Mouse (Mus musculus) gastrocnemius, postnatal 36 days (tissue): ENCODE data around the gene Lamc2. TPM values are rescaled to one million over a fixed set of nuclear protein-coding genes. Genes with fewer than 3 reads are reported as not detected.
A peak's percentile ranks its signal among the peaks of the same experiment; 100 is the strongest.

Experiments
- DNase-seq, 2 experiments: peaks; one replicate each; pipeline ENCODE4 v3.0.0; 2022
- intact Hi-C: fragments of 180-260 bp; cut with DNase I; formaldehyde crosslinking; loops from one replicate; pipeline ENCODE4 v1.15.1; 2025
- total RNA-seq, 2 experiments: library from RNA; stranded (reverse); gene quantifications; 2 replicates each; pipeline ENCODE4 v1.2.3; 2021

Lamc2 gene
- total RNA-seq, 2 experiments from 2014 or later, result 3.7 to 3.9 TPM

DNA sequence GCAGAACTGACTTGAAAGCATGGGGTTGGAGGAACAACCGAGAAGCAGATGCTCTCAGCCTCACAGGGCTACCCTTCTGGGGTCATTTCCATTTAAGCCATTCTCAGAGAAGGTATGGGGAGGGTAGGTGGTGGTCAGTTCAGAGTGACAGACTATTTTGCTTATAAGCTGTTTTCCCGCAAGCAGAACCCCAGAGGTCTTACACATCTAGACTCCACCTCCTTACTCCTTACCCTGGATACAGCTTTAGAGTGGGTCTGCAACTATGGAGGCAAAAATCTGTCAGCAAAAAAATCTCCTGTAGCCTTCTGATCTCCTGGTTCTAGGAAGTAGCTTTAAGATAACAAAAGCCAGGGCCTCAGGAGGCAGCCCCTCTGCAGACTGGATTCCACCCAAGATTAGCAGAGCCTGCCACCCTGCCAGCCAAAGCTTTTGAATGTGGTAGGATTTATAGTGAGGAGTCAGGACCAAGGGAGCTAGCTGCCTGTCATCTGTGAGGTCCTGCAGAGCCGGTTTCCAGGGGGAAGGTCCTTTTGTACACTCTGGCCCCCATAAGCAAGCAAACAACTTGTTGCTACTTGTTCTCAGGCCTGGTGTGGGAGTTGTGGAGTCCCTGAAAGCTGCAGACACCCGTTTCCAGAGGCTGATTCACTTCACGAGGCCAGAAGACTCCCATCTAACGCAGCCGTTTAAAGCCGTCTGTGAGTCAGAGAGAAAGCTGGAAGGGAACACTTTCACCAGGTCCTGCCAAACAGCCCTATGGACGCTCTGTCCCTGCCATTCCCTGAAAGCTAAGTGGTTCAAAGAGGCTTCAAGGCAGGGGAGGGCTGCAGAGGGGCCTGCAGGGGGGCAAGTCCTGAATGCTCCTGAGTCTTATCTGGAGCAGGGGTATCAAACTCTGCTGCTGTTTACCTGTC, 52.1 kb downstream of the Lamc2 start:
- intact Hi-C loops, result no loop called here
- DNase-seq, result peak; percentile 35 to 50

DNA sequence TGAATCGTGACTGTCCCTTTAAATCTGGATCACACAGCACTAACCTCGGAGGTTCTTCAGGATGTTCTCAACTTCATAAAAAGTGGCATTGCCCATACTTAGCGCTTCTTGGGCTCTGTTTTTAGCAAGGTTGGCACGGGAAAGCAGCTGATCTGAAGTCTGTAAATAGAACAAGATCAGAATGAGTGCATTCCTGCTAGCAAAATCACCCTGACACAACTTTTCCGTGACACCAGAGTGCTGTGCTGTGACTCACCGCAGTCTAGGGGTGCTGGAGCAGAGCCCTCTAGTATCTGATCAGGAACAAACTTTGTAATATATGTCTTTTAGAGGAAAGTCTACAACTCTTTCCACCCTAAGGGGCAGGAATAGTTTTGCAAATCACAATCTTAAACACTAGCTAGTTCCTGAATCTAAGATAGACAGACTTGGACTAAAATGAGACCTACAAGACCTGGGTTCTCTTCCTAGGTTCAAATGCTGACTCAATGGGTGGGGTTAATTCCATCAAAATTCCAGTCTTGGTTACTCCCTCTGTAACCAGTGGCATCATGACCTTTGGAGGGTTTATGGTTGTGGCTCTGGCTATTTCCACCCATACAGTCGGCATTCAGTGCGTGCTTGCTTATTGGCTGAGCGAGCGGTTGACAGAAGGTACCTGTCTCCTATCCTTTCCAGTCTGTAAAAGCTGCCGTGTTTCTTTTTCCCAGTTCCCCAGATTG, 56.1 kb downstream of the Lamc2 start:
- intact Hi-C loops, result no loop called here
- peak in 1 of 2 experiments; percentile 21 for DNase-seq

DNA sequence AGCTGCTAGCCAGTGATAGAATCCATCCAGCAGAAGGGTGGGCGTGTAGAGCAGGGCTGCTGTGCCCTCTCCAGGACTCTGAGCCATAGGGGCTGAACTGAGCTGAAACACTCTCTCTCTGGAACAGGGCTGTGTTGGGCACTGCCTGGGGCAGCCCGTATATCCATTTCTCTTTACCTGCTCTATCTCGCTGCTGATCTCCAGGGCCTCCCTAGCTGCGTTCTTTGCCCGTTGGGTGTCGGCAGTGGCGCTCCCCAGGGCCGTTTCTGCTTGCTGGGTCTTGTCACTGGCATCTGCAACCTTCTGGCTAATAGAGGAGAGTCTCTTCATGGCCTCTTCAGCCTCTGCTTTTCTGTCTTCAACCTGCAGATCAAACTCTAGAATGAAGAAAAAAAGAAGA, 57.5 kb downstream of the Lamc2 start:
- DNase-seq, result no peak
- intact Hi-C loops, result no loop called here

DNA sequence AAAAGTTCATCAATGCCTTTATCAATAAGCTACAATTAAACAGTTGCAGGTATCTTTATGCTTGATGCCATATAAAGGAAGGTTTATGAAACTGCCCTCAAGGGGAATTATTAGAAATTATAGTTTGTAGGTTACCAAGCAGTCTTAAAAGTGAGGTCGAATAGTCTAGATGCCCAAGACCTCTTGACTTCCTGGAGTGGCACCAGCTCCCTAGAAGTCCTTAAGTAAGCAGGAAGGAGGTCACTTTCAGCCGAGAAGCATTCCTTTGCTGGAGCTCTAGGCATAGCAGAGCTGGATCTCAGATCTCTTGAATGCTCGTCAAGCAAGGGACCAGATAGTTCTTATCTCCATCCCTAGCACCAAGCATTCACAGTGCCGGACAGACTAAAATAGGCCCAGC, 58.6 kb downstream of the Lamc2 start:
- DNase-seq, result no peak
- intact Hi-C loops, result no loop called here

DNA sequence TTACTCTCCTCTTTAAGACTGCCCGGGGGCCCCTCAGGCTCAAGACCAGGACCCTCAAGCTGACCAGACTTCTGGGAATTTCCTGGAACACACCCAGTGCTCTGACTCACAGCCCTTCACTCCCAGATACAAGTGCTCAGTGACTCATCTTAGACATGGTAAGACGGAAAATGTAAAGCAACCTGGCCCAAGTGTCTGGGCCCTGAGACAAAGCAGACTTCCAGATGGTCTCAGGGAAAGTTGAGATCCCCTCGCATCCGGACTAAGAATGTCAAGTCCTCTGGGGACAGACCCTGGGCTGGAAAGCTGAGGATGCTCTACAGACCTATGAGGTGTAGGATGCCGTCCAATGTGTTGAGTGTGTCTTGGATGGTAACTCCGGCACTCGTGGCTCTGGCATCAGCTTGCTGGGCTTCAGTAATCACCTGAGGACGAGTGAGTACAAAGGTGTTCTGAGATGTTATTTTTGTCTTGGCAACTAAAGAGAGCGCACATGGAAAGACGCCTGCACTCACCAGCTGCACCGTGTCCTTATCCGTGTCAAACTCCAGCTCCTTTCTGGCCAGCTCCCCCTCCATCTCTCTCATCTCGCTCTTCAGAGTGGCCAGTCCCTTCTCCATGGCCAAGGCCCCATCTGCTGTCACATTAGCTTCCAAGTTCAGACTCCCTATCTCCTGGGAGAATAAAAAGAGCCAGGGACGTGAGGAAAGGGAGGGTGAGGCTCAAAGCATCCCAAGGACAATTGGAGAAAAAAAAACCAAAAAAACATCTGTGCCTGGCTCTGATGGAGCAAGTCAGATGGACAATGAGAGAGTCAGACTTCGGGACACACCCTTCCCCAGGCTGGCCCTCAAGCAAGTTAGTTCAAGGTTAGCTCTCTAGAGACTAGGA, 59.5 kb downstream of the Lamc2 start:
- intact Hi-C loops, result no loop called here
- peak; percentile 52 to 63 for DNase-seq

DNA sequence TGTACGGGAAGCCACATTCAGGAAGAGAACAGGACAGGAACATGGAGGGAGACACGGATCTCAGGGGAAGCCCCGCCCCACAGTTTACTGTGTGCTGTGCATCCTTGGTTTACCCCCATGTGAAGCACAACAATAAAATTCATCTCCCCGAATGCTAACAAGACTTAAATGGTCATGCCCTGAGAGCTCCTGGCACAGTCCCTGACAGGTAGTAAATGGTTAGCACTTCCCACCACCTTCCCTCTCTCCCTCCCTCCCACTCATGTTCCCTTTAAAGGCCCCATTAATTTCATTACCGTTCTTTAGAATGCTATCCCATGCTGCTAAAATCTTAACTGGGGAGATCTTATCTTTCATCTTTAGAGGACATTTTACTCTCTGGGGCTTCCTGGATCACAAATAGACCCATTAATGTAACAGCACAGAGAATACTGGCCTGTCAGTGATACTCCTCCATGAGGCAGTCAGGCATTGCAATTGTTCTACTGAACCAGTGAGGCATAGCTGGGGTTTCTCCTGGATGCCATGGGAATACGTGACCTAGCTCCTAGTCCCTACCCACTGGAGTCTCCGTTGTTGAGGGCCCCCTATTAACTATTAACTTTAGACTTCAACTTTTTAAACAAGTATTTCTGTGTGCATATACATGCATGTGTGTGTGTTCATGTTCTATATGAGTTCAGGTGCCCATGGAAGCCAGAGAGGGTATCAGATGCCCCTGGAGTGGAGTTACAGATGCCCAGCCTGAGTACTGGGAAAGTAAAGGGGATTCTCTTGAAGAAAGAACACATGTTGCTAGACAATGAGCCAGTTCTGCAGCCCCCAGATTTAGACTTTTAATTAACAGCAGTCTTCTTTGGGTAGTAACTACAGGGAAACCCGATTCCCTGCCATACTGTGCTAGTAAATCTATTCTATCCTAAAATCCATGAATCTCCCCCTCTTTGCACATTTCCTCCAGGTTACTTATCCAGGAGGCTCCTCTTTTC, 60.7 kb downstream of the Lamc2 start:
- no peak for DNase-seq
- intact Hi-C loops, result no loop called here

DNA sequence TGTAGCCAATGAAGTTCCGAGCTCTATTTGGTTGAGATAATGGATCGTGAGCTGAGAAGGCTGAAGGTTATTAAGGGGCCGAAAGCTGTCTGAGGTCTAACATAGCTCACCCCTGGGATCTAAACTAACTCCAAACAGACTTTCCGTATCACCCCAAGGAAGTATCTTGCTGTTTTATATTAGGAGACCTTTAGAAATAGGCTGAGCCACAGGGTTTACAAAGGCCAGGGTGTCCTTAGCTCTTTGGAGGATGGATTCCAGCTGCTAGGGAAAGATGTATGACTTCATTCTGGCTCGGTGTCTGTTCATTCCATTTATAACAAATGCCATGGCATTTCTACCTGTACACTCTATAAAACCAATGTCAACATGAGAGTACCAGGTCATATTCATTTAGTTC, 61.7 kb downstream of the Lamc2 start:
- intact Hi-C loops, result no loop called here
- no peak for DNase-seq

DNA sequence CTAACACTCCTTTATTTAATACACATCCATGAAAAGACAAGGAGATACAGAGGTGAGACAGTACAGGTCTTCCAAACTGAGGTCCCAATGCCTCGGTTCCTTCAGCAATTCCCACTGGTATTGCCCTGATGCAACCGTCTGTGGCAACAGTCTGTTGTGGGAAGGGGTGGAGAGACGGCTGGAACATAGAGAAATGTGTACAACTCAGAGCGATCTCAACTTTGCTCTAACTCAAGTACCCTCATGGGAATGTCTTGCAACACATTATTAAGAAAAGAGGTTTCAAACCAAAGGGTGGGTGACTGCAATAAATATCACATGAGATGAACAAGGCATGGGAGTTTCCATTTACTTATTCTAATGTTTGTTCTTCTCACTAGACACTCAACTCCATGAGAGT, 63.5 kb downstream of the Lamc2 start:
- no peak for DNase-seq
- intact Hi-C loops, result no loop called here

DNA sequence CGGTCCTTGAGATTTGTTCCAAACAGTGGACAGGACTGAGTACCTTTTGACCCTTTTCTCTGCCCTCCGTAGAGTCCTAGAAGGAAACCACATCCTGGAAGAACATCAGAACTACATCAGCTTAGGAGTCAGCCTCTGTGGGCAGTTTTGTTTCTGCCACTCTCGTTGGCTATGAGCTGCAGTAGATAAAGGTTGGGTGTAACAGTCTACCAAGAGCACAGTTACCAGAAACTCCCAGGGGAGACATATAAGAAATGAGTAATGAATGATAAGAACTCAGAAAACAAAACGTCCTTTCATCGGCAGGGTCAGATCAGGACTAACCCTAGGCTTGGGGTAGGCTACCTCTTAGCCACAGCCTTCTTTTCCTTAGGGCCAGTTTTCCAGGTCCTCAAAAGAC, 64.9 kb downstream of the Lamc2 start:
- DNase-seq, result no peak
- intact Hi-C loops, result no loop called here

DNA sequence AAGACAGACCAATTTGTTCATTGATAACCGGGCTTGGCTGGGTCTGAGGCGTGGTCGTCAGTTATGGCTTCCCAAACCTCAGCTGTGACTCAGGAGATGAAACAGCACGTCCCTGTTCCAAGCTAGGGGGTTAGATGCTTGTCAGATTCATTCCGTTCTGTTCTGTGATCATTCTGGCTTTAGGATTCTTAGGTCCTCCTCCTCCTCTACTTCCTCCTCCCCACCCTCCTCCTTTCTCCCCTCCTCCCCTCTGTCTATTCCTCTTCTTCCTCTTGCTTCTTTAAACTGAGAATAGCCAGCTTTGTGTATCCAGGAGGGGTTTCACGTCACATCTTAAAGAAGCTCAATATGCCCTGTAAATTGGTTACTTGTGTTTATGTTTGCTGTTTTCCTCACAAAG, 65.7 kb downstream of the Lamc2 start:
- DNase-seq, result no peak
- intact Hi-C loops, result no loop called here

DNA sequence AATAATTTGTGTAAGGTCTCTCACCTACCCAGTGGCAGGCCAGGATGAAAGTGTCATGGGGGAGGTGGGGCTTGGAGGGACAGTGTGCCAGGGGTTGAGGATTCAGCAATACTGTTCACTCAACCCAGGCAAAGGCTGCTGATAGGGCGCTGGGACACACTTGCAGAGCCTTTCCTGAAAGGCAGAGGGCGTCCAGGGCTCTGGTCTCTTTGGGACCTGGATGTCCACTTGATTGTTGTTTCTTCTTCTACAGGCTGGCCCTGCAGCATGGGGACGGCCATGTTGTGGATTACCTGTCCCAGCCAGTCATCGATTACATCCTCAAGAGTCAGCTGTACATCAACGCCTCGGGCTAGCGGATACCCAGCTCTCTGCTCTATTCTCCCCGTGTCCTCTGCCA, 70.9 kb downstream of the Lamc2 start:
- intact Hi-C loops, result no loop called here

DNA sequence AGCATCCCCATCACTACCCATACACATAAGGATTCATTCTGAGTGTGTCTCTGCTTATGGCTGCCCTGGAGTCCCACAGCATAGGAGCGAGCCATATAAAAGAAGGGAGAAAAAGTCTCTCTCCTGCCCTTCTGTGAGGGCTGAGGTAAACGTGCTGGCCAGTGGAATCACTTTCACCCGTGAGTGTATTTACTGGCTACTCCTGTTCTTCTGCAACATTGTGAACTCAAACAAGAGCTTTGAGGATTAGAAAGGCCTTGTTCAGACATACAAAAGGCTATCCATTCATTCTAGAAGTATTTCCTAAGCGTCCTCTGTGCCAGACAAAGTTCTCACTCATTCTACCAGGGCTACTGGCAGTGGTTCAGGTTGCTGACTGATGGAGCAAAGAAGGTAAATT, 74.7 kb downstream of the Lamc2 start:
- intact Hi-C loops, result loop anchor here (5.0 kb wide), 1 partner anchor 101 kb away; no protein-coding TSS in a partner anchor
- no peak for DNase-seq

More for the DNA sequence above, 70.9 kb downstream of the Lamc2 start:
- DNase-seq, result no peak

DNA sequence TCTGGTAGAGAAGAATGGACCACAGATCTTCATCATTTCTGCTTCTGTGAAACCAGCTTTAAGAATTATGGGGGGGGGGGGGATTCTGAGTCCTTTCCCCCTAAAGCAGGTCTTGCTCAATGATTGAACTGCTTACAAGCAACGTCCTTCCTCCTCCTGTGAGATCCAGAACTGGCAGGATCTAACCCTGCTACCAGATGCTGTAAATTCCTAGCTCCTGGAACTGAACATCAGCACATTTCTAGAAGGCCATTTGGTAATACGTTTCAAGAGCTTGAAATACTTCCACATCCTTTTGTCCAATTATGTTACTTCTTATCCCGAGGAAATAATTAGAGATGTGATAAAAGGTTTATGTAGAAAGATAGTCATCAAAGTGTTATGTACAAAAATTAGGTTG, 76.4 kb downstream of the Lamc2 start:
- no peak for DNase-seq
- intact Hi-C loops, result loop anchor here (5.0 kb wide), 1 partner anchor 102 kb away; no protein-coding TSS in a partner anchor

DNA sequence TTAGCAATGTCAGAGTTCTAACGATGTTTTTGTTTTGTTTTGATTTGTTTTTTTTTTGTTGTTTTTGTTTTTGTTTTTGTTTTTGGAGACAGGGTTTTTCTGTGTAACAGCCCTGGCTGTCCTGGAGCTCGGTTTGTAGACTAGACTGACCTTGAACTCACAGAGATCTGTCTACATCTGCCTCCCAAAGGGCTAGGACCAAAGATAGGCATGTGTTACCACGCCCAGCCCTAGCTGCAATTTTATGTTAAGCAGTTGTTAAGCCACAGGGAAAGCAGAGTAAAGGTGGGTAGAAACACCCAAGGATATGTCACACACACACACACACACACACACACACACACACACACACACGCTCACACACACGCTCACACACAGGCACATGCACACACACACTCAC, 76.9 kb downstream of the Lamc2 start:
- DNase-seq, result no peak
- intact Hi-C loops, result no loop called here

DNA sequence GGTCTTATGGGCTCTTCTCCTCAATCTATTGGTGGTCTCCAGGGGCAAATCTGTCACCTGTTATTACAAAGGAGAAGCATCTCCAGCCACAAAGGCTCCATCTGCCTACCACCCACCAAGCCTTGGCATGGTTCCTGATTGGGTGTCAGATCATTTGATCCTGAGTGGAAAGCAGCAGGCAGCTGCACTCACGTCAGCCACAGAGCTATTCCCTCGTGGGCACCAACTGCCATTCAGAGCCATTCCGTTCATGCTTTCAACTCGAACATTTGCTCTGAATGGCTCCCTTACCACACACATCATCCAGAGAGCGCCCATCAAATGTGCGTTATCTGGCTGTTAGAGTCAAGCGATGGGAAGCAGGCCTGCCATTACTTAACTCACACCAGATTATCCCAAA, 78.4 kb downstream of the Lamc2 start:
- intact Hi-C loops, result no loop called here
- no peak for DNase-seq

DNA sequence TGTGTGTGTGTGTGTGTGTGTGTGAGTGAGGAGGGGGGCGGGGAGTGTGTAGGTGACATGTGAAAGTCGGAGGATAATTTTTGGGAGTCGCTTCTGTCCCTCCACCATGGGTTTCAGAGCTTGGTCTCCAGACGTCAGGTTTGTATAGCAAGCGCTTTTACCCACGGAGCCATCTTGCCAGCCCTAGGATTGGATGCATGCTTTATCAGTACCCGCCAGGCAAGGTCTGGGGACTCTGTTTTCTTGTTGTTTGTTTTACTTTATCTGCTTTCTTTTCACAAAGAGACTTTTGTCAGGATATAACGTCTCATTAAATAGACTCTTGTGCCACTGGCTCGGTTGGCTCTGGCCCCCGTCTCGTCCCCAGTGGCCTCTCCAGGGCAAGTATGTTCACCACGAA, 81.4 kb downstream of the Lamc2 start:
- intact Hi-C loops, result no loop called here
- no peak for DNase-seq

DNA sequence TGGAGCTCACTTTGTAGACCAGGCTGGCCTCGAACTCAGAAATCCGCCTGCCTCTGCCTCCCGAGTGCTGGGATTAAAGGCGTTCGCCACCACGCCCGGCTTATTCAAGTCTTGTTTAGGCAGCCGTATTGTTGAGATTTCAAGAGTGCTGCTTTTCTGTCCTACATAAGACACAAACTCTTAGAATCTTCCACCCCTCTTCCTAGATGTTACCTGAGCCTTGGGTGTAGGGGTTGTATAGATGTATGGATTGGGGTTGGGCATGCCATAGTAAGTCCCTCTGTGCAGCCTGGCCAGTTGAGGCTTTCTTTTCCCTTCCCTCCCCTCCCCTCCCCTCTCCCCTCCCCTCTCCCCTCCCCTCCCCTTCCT, 83.1 kb downstream of the Lamc2 start:
- no peak for DNase-seq

DNA sequence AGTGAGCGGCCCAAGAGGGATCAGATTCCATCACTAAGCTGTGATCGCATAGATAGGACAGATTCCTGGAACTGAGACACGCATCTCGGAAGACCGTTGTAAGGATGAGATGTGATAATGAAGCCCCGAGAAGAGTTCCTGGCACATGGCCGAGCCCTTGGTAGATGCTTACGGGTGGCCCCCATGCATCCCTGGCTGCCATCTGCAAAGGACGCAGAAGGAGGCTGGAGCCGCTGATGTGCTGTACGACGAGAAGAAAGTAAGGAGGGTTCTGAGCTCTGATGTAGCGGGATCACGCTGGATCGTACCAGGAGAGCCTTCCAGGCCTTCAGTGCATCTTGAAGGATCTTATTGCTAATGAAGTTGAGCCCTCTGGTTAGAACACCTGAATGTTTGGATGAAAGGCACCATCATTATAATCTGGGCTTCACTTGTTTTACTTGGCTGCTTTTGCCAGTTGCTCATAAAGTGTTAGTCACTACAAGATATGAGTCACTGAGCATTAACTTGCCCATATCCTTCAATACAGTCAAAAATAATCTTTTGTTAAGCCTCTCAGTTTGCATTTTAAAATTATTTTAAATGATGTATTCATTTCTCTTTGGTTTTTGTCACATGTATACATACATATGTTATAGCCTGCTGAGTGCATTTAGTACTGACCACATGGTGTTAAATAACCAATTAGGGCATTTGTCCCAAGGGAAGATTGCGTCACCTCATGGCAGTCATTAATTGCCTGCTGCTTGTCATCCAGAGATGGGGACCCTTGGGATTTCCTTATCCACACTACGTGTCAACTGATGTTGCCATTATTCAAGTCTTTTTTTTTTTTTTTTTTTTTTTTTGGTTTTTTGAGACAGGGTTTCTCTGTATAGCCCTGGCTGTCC, 83.7 kb downstream of the Lamc2 start:
- DNase-seq, result no peak
- intact Hi-C loops, result no loop called here

More for the DNA sequence above, 83.1 kb downstream of the Lamc2 start:
- intact Hi-C loops, result no loop called here
